Mouse (Mus musculus) right cerebral cortex, adult 18-20 months (tissue): ENCODE measurements at regions not wholly inside any gene's neighbourhood (a gene's known extent, or its start where the extent isn't known, plus 50 kb on each side); places are given as distances from the start of the nearest gene placed in this dataset.

ENCODE experiments used
- DNase-seq: peaks from one replicate; pipeline ENCODE4 v3.0.0; 2022; ENCODE audit warnings: mixed read lengths

DNA sequence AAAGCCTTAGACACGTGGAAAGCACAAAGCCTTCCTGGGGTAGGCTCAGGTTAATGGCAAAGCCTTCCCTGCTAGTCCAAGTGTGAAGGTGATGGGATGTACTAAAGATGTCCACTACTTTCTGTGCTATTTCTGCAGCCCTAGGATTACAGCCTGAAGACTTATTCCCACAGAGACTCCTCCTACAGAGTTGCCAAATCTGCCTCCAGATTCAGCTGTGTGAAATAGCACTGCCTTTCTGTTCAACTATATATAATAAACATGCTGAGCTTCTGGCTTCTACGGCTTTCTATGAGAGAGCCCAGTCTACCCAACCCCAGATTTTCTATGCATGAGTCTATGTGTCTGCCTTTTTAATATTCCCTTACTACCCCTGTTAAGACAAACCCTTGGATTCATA is 405.3 kb upstream of the Clint1 start:
- DNase-seq = peak; percentile 11

- DNase-seq = no peak
These were observed 397.6 kb upstream of the Clint1 start for GRCm38 (mm10) chr11:45454234-45454633.

DNA sequence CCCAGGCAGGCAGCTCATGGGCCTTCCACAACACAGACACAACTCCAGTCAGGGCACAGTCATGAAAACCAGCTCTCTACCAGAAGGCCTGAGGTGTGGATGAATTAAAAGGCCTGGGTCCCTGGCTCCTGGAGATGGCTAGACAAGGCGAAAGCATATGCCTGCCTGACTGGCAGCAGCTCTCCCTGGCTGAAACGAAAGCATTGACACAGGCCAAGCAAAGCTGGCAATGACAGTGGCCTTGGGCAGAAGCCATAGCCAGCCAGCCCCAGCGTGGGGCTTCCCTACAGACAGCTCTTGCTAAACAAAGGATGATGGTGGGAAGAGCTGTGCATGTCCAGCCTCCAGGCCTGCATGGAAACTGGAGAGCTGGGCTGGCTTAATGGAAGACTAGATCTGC is 396.9 kb upstream of the Clint1 start:
- DNase-seq = no peak

DNA sequence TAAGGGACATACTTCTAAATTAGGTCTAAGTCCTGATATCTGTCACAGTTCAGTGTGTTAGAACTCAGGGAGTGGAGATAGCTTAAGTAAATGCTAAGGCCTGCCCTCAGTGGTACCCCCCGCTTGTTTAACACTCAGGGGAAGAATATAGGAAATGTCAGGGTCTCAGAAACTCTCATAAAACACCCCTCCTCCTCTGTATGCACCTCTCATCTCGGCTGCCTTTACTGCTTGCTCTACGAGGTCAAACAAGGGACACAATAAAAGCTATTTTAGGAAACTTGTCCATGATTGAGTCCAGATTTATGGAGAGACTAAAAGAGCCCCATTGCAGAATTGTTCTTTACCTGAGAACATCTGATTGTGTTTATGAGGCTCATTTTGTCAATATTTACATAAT is 395.1 kb upstream of the Clint1 start:
- DNase-seq = no peak

- DNase-seq = no peak
These were observed 394.3 kb upstream of the Clint1 start for GRCm38 (mm10) chr11:45457597-45457996.

- DNase-seq = no peak
These were observed 391.7 kb upstream of the Clint1 start for GRCm38 (mm10) chr11:45460000-45460792.

- no peak for DNase-seq
These were observed 387.4 kb upstream of the Clint1 start for GRCm38 (mm10) chr11:45464501-45464900.

DNA sequence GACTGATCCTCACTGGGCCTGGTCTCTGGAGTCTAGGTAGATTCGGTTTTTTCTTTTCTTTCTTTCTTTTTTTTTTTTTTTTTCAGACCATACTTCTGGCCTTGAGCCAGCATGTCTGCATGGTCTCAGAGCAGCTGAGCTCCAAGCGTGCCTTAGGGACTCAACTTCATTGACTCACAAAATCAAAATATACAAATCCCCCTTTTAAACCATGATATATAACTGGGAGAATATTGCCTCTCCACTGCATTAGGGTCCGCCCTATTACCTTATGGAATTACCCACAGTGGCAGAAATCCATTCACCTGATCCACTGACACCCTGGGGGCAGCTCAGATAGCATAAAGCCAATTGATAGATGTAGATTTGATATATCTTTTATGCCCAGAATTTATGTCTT is 385.5 kb upstream of the Clint1 start:
- DNase-seq = no peak

DNA sequence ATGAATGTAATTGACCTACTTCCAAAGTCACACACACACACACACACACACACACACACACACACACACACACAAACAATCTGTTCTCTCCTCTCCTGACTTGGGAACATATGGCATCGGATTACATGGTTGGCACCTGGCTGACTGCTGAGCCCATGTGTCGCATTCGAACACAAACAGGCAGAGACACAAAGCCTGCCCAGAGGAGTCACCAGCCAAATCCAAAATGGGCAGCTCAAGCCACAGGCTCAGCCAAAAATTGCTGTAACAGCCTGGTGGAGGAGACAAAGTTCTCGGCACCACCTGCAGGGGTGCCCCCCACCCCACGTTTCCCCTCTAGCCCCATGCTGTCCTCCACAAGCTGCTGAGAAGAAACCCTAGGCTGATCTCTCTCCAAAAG is 379.7 kb upstream of the Clint1 start:
- peak; percentile 9 for DNase-seq

DNA sequence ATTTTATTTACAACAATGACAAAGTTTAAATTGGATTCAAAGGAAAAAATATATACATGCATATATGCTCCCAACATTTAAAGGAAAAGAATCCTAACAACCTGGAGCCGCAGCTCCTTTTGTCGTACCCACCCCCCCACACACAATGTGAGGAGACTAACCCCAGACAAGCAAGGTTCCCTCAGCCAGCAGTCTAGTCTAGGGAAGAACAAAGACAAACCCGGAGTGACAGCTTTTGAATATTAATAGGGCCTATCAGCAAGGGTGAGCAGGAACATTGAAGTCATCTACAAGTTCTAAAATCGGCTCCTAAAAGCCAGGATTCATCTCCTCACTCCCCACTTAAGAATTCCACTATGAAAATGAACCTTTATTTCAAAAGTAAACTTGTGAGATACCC is 374.9 kb upstream of the Clint1 start:
- no peak for DNase-seq

DNA sequence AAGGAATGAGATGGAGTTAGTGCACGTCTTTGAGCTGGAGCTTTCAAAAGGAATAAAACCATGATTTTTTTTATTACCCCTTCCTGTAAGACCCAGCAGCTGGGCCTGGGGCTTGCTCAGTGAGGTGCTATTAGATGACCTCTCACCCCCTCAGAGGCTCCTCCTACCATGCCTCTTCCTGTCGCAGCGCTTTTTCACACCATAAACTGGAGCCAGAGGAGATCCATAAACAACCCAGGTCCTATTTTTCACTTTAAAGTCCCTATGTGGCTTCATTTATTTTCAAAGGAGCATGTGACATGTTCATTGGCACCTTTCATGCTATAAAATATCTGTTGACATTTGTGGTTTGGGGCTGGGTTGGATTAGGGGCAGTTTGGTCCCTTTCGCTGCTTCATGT is 365.9 kb upstream of the Clint1 start:
- no peak for DNase-seq

DNA sequence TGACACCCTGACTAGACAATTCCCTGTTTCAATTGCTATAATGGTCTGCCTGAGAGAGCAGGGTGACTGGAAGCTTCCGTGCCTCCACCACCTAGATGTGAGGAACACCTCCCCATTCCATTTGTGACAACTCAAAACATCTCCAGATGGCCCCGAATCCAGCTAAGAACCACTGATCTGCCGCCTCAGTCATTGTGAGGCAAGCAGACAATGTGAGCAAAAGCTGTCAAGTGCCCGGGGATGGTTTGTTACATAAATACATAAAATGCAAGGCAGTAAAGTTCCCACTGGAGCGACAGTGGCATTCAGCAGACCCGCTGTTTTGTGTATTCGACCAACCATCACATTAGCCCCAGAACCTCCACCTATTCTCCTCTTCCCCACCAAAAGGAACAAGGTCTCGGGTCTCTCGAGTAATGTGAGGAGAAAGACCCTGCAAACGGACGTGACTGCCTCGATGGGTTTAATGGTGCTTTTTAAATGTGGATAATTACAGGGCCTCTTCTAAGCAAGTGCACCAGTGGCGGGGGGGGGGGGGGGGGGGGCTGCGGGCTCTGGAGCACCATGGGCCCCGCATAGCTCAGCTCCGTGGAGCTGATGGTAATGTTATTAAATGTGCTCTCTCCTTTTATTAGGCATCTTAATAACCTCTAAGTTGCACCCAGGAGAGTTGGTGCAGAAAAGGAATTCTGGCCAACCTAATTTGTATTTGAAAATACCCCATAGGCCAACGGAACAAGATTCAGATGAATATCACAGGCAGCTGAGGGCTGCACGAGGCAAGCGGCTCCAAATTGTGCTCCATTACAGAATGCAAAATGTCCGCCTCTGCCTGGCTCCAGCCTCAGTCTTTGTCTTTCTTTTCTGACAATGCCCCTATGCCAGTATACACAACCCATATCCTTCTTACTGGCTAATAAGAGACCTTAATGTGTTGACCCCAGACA is 360.6 kb upstream of the Clint1 start:
- DNase-seq = no peak

DNA sequence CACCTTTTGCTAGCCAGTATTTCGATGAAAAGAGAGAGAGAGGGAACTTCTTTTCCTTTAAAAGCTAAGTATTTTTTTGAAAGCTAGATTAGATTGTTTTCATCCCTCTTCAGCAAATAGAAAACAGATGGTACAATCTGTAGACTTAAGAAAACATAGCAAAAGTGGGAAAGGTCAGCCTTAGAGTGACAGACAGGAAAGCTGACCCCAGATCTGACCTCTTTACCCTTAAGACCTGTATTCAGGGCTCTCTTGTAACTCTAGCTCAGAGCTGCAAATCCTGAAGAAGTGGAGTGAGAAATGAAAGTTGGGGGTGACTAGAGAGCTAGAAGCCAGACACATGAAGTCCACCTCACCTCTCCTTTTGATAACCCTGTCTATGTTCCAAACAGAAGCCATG is 356.6 kb upstream of the Clint1 start:
- no peak for DNase-seq

DNA sequence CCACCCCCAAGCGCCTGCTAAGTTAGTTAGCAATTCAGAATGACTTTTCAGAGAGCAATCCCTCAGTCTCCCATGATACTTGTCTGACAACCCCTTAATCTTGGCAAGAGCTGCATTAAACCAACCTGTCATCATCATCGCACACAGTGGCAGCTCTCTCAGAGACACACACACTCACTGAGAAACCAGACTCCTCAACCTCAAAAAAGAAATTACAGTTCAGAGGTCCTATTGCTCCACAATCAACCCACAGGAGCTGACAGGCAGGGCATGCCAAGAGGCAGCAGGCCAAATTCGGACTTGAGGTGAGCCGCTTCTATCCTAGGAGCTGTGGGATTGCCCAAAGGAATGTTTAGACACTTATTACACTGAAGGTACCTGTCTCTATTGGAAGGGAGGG is 343.3 kb upstream of the Clint1 start:
- no peak for DNase-seq

- no peak for DNase-seq
These were observed 342.6 kb upstream of the Clint1 start for GRCm38 (mm10) chr11:45509278-45509677.

DNA sequence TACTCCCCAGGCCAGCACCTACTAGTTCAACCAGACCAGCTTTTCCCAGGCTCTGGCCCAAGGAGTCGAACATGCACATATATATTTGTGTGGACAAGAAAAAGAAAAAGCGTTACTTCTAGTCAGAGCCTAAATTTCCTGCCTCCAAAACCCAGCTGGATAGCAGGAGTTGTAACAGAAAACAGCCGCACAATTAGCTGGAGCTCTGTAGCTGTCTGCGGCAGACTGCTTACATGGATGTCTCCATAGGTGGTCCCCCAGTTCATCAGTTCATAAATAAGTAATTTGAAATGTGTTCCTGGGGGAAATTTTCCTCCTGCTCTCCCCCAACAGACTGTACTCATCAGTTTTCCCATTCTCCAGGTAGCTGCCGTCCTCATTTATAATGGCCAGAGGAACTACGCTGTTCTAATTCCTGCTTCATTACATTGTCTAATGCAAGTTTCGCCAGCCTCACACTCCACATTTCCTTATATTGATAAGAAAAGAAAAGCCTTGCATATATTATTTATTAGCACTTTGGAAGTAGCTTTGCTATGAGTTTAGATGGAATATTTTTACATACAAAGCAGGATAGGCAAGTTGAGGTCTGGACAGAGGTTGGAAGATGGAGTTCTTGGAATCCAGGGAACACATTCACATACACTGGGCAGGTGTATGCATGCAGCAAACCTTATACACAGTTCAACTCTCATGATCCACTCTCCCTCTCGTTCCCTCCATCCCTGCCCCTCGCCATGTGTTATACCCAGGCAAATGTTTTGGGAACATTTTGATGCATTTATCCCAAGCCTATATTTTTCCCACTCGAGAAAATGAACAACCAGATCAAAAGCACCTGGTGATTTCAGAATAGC is 337.2 kb upstream of the Clint1 start:
- DNase-seq = no peak

GRCm38 (mm10) chr11:45524720-45525119 is 327.1 kb upstream of the Clint1 start:
- DNase-seq = no peak

DNA sequence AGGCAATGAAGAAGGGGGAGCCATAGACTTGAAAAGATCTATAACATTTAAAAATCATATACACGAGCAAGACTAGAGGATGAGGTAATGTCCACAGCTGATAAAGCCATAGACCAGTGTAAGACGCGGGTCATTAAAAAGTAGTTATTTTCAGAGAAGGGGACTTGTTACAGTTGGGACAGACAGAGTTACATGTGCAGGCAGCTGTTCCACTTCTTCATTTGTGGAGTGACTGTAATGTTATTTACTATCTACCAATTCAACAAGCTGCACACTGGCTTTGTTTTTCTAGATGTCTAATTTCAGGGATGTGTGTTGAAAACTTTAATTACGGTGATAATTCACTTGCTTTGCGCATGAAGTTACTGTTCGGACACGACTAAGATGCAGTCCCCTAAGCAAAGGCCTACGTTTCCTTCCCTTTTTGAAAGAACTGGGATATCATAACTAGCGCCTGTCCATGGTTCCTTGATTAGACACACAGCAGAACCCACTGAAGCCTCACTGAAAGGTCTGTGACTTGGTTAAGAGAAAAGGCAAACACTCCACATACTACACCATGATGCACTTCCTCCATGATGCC is 320.7 kb upstream of the Clint1 start:
- DNase-seq = no peak

DNA sequence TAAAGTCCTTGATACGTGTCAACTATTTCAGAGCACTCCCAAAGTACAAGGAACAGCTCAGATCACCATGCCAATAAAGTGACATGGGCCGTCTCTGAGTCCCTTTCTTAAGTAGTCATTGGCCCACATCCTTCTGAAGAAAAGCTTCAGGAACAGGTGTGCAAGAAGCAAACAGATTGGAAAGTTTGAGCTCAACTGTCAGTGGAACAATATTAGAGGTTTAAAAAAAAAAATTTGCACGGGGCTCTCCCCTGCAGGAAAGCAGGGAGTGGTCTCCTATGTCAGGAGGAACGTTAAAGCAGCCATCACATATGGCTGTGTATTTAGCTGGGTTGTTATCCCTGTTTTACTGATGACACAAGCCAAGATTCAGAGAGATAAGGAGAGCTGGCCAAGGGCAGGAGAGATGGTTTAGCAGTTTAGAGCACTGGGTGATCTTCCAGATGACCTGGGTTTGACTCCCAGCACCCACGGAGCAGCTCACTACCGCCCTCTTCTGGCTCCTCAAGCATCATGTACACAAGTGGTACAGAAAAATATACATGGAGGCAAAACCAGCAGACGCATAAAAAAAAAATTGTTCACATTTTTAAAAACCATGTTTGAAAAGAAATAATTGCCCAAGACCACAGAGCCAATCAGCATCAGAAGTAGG is 318.3 kb upstream of the Clint1 start:
- DNase-seq = no peak

GRCm38 (mm10) chr11:45535501-45536025 is 316.3 kb upstream of the Clint1 start:
- no peak for DNase-seq

DNA sequence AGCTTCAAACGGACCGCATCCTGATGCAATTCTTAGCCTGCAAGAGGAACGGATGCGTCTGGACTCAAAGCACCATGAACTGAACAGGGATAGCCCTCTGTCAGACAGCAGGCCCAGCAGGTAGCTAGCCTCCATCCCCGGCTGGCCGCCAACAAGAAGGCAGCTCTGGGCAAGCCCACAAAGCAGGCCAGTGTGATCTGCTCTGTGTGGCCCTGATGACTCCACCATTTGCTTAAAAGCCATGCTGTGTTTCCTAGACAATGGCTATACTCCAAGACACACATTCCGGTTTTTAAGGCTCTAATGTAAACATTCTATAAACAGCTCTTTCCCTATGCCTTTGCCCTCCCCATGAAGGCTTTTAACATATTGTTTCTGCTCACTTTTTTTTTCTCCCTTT is 313.8 kb upstream of the Clint1 start:
- no peak for DNase-seq

GRCm38 (mm10) chr11:45539459-45539858 is 312.4 kb upstream of the Clint1 start:
- peak; percentile 74 for DNase-seq
